Mouse (Mus musculus) T-helper 2 cell (primary cell): ENCODE data around the gene Fmo2.

Source experiments
- in situ Hi-C: fragments of 300-600 bp; cut with MboI, MseI; formaldehyde crosslinking; loops from one replicate; pipeline ENCODE4 v1.15.1; 2025; ENCODE audit warnings: high pct_unique_total_duplicates

The Fmo2 gene

GRCm38 (mm10) chr1:162897838-162898811 lies at the start of gene Fmo2:
Gene Fmo2 (minus strand): TSS chr1:162898726.
- in situ Hi-C loops = loop anchor here (10.0 kb wide), 1 partner anchor 1017 kb away; no protein-coding TSS in a partner anchor

- in situ Hi-C loops = no loop called here
Measured at GRCm38 (mm10) chr1:162947934-162948333, 49.4 kb upstream of the Fmo2 start.

- in situ Hi-C loops = no loop called here
Measured at GRCm38 (mm10) chr1:162946837-162947558, 48.5 kb upstream of the Fmo2 start.

- in situ Hi-C loops = no loop called here
Measured at GRCm38 (mm10) chr1:162943700-162944099, 45.2 kb upstream of the Fmo2 start.

- in situ Hi-C loops = no loop called here
Measured at GRCm38 (mm10) chr1:162938696-162939351, 40.3 kb upstream of the Fmo2 start.

- in situ Hi-C loops = no loop called here
Measured at GRCm38 (mm10) chr1:162937970-162938695, 39.6 kb upstream of the Fmo2 start.

GRCm38 (mm10) chr1:162937415-162937814 lies 38.9 kb upstream of the Fmo2 start, which contains the start of gene Fmo6:
Gene Fmo6 (minus strand): TSS chr1:162937515.
- in situ Hi-C loops = no loop called here

- in situ Hi-C loops = no loop called here
Measured at GRCm38 (mm10) chr1:162934374-162935012, 36.0 kb upstream of the Fmo2 start.

- in situ Hi-C loops = no loop called here
Measured at GRCm38 (mm10) chr1:162932386-162932785, 33.9 kb upstream of the Fmo2 start.

GRCm38 (mm10) chr1:162931880-162932279 lies 33.4 kb upstream of the Fmo2 start:
- in situ Hi-C loops = no loop called here

- in situ Hi-C loops = no loop called here
Measured at GRCm38 (mm10) chr1:162931310-162931875, 32.9 kb upstream of the Fmo2 start.

- in situ Hi-C loops = no loop called here
Measured at GRCm38 (mm10) chr1:162930631-162931030, 32.1 kb upstream of the Fmo2 start.

- in situ Hi-C loops = no loop called here
Measured at GRCm38 (mm10) chr1:162929146-162929545, 30.6 kb upstream of the Fmo2 start.

GRCm38 (mm10) chr1:162925121-162925520 lies 26.6 kb upstream of the Fmo2 start:
- in situ Hi-C loops = no loop called here

- in situ Hi-C loops = no loop called here
Measured at GRCm38 (mm10) chr1:162916661-162917060, 18.1 kb upstream of the Fmo2 start.

GRCm38 (mm10) chr1:162914932-162915556 lies 16.5 kb upstream of the Fmo2 start:
- in situ Hi-C loops = no loop called here

GRCm38 (mm10) chr1:162912085-162912484 lies 13.6 kb upstream of the Fmo2 start:
- in situ Hi-C loops = no loop called here

- in situ Hi-C loops = no loop called here
Measured at GRCm38 (mm10) chr1:162901879-162902278, 3.4 kb upstream of the Fmo2 start.

- in situ Hi-C loops = loop anchor here (10.0 kb wide), 1 partner anchor 1019 kb away; no protein-coding TSS in a partner anchor
Measured at GRCm38 (mm10) chr1:162895900-162896299, 2.6 kb downstream of the Fmo2 start.

- in situ Hi-C loops = loop anchor here (10.0 kb wide), 1 partner anchor 1022 kb away; no protein-coding TSS in a partner anchor
Measured at GRCm38 (mm10) chr1:162893014-162893413, 5.5 kb downstream of the Fmo2 start.
